Mouse (Mus musculus) inflammation-experienced regulatory T-cells (primary cell): ENCODE results near the gene Gm2663. TPM values are rescaled to one million over a fixed set of nuclear protein-coding genes. Genes with fewer than 3 reads are reported as not detected.

ENCODE experiments used
- polyA plus RNA-seq, 2 experiments: library from polyadenylated mRNA; unstranded; fragments of 100-300 nt; shearing (Covaris generic); gene quantifications; one replicate each; pipeline ENCODE4 v1.2.1; 2017

The Gm2663 gene
- 1 to 10 TPM in 1 of 2 experiments, not detected in 1; 3.3 TPM for polyA plus RNA-seq

DNA sequence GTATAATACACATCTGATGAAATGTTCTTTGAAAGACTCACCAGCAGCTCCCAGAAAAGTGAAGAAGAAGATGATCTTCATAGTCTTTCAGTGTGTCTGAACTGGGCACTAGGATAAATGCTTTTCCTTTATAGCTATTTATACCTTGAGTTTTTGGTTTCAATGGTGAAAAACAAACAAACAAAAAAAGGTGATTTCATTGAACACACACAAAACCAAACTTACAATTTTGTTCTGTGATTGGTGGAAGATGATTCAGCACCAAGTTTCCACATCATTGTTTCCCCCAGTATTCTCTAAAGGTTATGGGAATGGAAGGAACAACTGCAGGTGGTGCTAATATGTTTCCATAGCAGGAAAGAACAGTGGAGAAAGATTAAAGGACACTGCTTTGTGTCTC is at the start of gene Gm2663:
Gm2663 (minus strand) TSS at position 101 of the 400 bp plus-strand sequence.

DNA sequence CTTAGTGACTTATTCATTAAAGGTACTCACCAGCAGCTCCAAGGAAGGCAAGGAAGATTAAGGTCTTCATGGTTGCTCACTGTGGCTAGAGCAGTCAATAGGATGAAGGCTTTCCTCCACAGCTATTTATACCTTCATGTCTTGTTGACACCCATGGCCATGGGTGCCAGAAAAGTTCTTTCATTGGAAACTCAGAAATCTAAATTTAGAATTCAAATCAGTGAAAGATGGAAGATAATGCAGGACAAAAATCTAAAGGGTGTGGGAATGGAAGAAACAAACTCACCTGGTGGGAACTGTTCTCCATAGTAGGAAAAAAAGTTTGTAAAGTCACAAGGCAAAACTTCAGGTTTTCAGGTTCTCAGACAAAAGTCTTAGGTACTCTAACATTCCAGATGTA is 36.1 kb upstream of the Gm2663 start, which contains the start of gene 2210010C04Rik:
2210010C04Rik (minus strand) TSS at position 101 of the 400 bp plus-strand sequence.

DNA sequence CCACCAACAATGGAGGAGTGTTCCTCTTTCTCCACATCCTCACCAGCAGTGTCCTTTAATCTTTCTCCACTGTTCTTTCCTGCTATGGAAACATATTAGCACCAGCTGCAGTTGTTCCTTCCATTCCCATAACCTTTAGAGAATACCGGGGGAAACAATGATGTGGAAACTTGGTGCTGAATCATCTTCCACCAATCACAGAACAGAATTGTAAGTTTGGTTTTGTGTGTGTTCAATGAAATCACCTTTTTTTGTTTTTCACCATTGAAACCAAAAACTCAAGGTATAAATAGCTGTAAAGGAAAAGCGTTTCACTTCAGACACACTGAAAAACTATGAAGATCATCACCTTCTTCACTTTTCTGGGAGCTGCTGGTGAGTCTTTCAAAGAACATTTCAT is 34.8 kb downstream of the Gm2663 start, which contains the start of gene 1810009J06Rik:
1810009J06Rik (plus strand) TSS at position 301 of the 400 bp plus-strand sequence.

DNA sequence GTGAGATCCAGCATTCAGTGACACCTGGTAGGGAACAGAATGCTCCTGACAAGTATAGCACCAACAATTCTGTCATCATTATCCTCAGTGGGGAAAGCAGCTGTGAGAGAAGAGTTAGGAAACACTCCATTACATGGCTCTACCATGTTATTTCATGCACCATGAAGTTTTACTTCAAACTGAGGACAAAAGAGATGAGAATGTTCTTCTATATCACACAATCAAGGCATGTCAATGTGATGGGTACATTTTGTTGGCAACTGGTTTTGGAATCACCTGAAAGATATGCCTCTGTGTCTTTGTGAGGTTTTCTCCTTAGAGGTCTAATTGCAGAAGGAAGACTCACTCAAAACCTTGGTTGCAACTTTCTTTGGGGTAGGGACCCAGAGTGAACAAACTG is 47.5 kb downstream of the Gm2663 start, which contains the start of gene Gm4744:
Gm4744 (minus strand) TSS at position 101 of the 400 bp plus-strand sequence.

Other genes with a start within 250 kb of the Gm2663 start
- gene Moxd2, start 112.0 kb downstream of the Gm2663 start, polyA plus RNA-seq: under 1 TPM in 1 of 2 experiments, not detected in 1; 0.11 TPM
- not detected for gene Prss58, start 99.1 kb downstream of the Gm2663 start, polyA plus RNA-seq
- gene 1700074P13Rik, start 58.9 kb downstream of the Gm2663 start, polyA plus RNA-seq: 1 to 10 TPM in 1 of 2 experiments, under 1 TPM in 1; 0.19 to 2.1 TPM
- gene Gm4744, start 47.6 kb downstream of the Gm2663 start, polyA plus RNA-seq: not detected
- under 1 TPM in 1 of 2 experiments, not detected in 1; 0.33 TPM for gene 1810009J06Rik, start 34.7 kb downstream of the Gm2663 start, polyA plus RNA-seq
- under 1 TPM; 0.14 to 0.26 TPM for gene 2210010C04Rik, start 36.0 kb upstream of the Gm2663 start, polyA plus RNA-seq